Mouse (Mus musculus): Measurements from ENCODE around the gene Atp1a3. TPM values are rescaled to one million over a fixed set of nuclear protein-coding genes. Genes with fewer than 3 reads are reported as not detected.

The Atp1a3 gene
- polyA plus RNA-seq, 1 experiment: 11.2 TPM

DNA sequence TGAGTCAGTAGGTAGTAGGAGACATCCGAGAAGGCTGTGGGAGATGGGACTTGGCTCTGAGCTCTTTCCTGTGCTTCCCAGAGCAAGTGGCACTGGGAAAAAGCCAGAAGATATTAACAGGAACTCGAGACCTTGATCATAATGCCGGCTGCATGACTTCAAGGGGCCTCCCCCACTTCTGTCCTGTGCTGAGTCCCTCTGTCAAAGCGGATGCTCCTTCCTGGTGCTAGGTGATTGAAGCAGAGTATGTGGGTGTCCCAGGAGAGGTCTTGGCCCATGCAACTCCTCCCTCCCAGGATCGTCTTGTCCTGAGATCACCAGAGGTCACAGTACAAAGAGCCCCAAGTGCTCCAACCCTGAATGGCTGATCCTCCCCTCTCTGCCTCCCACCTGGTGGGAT lies 31.9 kb downstream of the Atp1a3 start:
- no peaks in the 10 kb centered on the region for H3K4me1 ChIP-seq (ENCODE audit: control insufficient read depth, insufficient read depth, insufficient read length)

GRCm38 (mm10) chr7:24973208-24973607 lies 32.5 kb downstream of the Atp1a3 start:
- 87% methylated on average over 4 of the region's 4 CpGs for WGBS
- DNase-seq (ENCODE audit: low read depth in 1 of 2, low spot score in 2 of 2): no peak
- Histone ChIP-seq H3K4me1 (ENCODE audit: control insufficient read depth, insufficient read depth, insufficient read length) (no peaks in the 10 kb centered on the region), H3K4me3 (ENCODE audit: extremely low read depth, insufficient read depth, insufficient read length) (no peak overlapping the region), H3K27ac (ENCODE audit: insufficient read depth, low read length) (no peak overlapping the region), H3K27me3 (ENCODE audit: control insufficient read depth, insufficient read depth, low read length) (no peaks in the 10 kb centered on the region), H3K36me3 (ENCODE audit: control insufficient read depth, insufficient read depth, low read length) (peaks cover 6% of the 10 kb centered on the region)
- TF ChIP-seq POLR2A (IDR thresholded peaks at IDR 0.05; ENCODE audit: low read depth, low read length): no peak
- TF ChIP-seq CTCF (IDR thresholded peaks at IDR 0.05; ENCODE audit: extremely low read depth, insufficient read depth, insufficient read length, insufficient replicate concordance): no peak

More for the DNA sequence above, 31.9 kb downstream of the Atp1a3 start:
- H3K27ac ChIP-seq (ENCODE audit: insufficient read depth, low read length): no peak overlapping the region
- peaks cover 6% of the 10 kb centered on the region for H3K36me3 ChIP-seq (ENCODE audit: control insufficient read depth, insufficient read depth, low read length)
- H3K4me3 ChIP-seq (ENCODE audit: extremely low read depth, insufficient read depth, insufficient read length): no peak overlapping the region
- H3K27me3 ChIP-seq (ENCODE audit: control insufficient read depth, insufficient read depth, low read length): no peaks in the 10 kb centered on the region
- 81% methylated on average over 5 of the region's 5 CpGs for WGBS
- no peak for DNase-seq (ENCODE audit: low read depth in 1 of 2, low spot score in 2 of 2)
- no peak for TF ChIP-seq CTCF (IDR thresholded peaks at IDR 0.05; ENCODE audit: extremely low read depth, insufficient read depth, insufficient read length, insufficient replicate concordance)
- no peak for TF ChIP-seq POLR2A (IDR thresholded peaks at IDR 0.05; ENCODE audit: low read depth, low read length)

DNA sequence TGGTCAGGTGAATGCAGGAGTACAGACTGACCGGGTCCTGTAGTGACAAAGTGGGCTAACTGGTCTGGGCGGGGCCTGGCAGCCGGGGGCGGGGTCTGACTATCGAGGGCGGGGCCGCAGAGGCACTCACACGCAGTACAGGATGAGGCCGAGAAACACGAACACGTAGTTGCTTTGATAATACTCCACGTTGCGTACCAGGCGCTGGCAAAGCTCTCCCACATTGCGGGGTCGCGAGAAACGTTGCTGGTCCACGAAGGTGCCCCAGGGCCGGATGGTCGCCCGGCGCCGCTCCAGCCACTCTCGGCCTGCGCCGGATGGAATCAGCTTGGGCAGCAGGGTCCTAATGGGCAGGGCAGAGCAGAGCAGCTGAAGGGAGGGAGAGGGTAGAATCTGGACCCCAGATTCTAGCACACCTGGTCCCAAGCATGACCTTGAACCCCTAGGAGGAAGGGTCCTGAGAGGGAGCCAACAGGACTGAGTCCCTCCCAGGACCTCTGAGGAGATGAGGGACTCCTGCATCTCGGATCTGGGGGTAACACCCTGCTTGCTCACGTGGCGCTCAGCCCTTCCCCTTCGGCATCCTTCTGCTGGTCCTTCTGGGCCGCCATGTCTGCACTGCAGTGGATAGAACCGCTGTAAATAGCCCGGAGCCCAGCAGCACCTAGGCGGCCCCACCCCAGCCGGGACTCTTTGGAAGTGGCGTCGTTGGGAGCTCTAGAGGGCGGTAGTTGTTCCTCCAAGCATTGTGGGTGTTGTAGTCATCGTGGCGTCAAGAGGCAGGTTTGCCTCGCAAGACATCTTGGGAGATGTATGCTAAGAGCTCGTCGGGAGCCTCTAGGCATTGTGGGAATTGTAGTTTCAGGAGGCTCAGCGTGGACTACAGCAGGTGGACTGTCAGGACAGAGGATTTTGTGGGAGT lies 33.5 kb downstream of the Atp1a3 start, which contains the start of gene Rabac1:
Gene Rabac1 (minus strand): TSS at position 783 of the 922 bp plus-strand sequence.
- Histone ChIP-seq H3K27me3 (ENCODE audit: control insufficient read depth, insufficient read depth, low read length) (no peaks in the 10 kb centered on the region), H3K36me3 (ENCODE audit: control insufficient read depth, insufficient read depth, low read length) (peaks cover 6% of the 10 kb centered on the region), H3K4me3 (ENCODE audit: extremely low read depth, insufficient read depth, insufficient read length) (peak within 1 kb of the TSS; percentile 79), H3K4me1 (ENCODE audit: control insufficient read depth, insufficient read depth, insufficient read length) (no peaks in the 10 kb centered on the region), H3K27ac (ENCODE audit: insufficient read depth, low read length) (peak within 1 kb of the TSS; percentile 87)
- under 1% methylated on average over 45 of the region's 45 CpGs for WGBS
- DNase-seq (ENCODE audit: low read depth in 1 of 2, low spot score in 2 of 2): peak; percentile 84 to 87
- TF ChIP-seq CTCF (IDR thresholded peaks at IDR 0.05; ENCODE audit: extremely low read depth, insufficient read depth, insufficient read length, insufficient replicate concordance) (no peak), POLR2A (IDR thresholded peaks at IDR 0.05; ENCODE audit: low read depth, low read length) (peak; percentile 80)

- WGBS: 17% methylated on average over 19 of the region's 19 CpGs
- peaks cover 6% of the 10 kb centered on the region for H3K36me3 ChIP-seq (ENCODE audit: control insufficient read depth, insufficient read depth, low read length)
- peak overlapping the region; percentile 79 for H3K4me3 ChIP-seq (ENCODE audit: extremely low read depth, insufficient read depth, insufficient read length)
- no peaks in the 10 kb centered on the region for H3K27me3 ChIP-seq (ENCODE audit: control insufficient read depth, insufficient read depth, low read length)
- TF ChIP-seq POLR2A (IDR thresholded peaks at IDR 0.05; ENCODE audit: low read depth, low read length) (no peak), CTCF (IDR thresholded peaks at IDR 0.05; ENCODE audit: extremely low read depth, insufficient read depth, insufficient read length, insufficient replicate concordance) (peak; percentile 51; the same call in 1 of the 2 replicates)
- H3K27ac ChIP-seq (ENCODE audit: insufficient read depth, low read length): no peak overlapping the region
- peak in 1 of 2 experiments; percentile 41 for DNase-seq (ENCODE audit: low read depth in 1 of 2, low spot score in 2 of 2)
- no peaks in the 10 kb centered on the region for H3K4me1 ChIP-seq (ENCODE audit: control insufficient read depth, insufficient read depth, insufficient read length)
These were observed 34.3 kb downstream of the Atp1a3 start for GRCm38 (mm10) chr7:24971261-24971971.

GRCm38 (mm10) chr7:24970341-24970740 lies 35.4 kb downstream of the Atp1a3 start:
- Histone ChIP-seq H3K4me3 (ENCODE audit: extremely low read depth, insufficient read depth, insufficient read length) (no peak overlapping the region), H3K4me1 (ENCODE audit: control insufficient read depth, insufficient read depth, insufficient read length) (no peaks in the 10 kb centered on the region), H3K27ac (ENCODE audit: insufficient read depth, low read length) (no peak overlapping the region), H3K27me3 (ENCODE audit: control insufficient read depth, insufficient read depth, low read length) (no peaks in the 10 kb centered on the region), H3K36me3 (ENCODE audit: control insufficient read depth, insufficient read depth, low read length) (peaks cover 6% of the 10 kb centered on the region)
- no peak for DNase-seq (ENCODE audit: low read depth in 1 of 2, low spot score in 2 of 2)
- WGBS: 92% methylated on average over 3 of the region's 3 CpGs
- TF ChIP-seq CTCF (IDR thresholded peaks at IDR 0.05; ENCODE audit: extremely low read depth, insufficient read depth, insufficient read length, insufficient replicate concordance): no peak
- TF ChIP-seq POLR2A (IDR thresholded peaks at IDR 0.05; ENCODE audit: low read depth, low read length): no peak

- TF ChIP-seq POLR2A (IDR thresholded peaks at IDR 0.05; ENCODE audit: low read depth, low read length): no peak
- no peak overlapping the region for H3K27ac ChIP-seq (ENCODE audit: insufficient read depth, low read length)
- WGBS: 87% methylated on average over 12 of the region's 12 CpGs
- H3K36me3 ChIP-seq (ENCODE audit: control insufficient read depth, insufficient read depth, low read length): peaks cover 6% of the 10 kb centered on the region
- H3K4me1 ChIP-seq (ENCODE audit: control insufficient read depth, insufficient read depth, insufficient read length): no peaks in the 10 kb centered on the region; the same call in 1 of the 2 replicates
- no peaks in the 10 kb centered on the region for H3K27me3 ChIP-seq (ENCODE audit: control insufficient read depth, insufficient read depth, low read length)
- DNase-seq (ENCODE audit: low read depth in 1 of 2, low spot score in 2 of 2): no peak
- H3K4me3 ChIP-seq (ENCODE audit: extremely low read depth, insufficient read depth, insufficient read length): no peak overlapping the region
These were observed 36.0 kb downstream of the Atp1a3 start for GRCm38 (mm10) chr7:24969805-24970204.
